Mouse (Mus musculus) neural tube, embryonic 12.5 days (tissue): ENCODE data around the gene Snx1. TPM values are rescaled to one million over a fixed set of nuclear protein-coding genes. Genes with fewer than 3 reads are reported as not detected.
A peak's percentile ranks its signal among the peaks of the same experiment; 100 is the strongest.

Source experiments
- ATAC-seq: fragments of 200-750 bp; cut with Nextera tagmentation; 2 replicates; pipeline ENCODE4 v1.8.0; 2017; ENCODE audit warnings: low read depth, mild to moderate bottlenecking, moderate TSS enrichment, moderate library complexity; ENCODE audit not compliant: low FRiP score
- H3K27ac ChIP-seq: fragments of 300-500 bp; sonication (generic); 2 replicates; pipeline ENCODE4 v1.5.1; 2016
- H3K27me3 ChIP-seq: fragments of 300-500 bp; sonication (generic); replicated peaks from 2 replicates; pipeline ENCODE4 v1.6.1; 2016; ENCODE audit warnings: mild to moderate bottlenecking
- H3K36me3 ChIP-seq: fragments of 300-500 bp; sonication (generic); 2 replicates; pipeline ENCODE4 v1.6.1; 2016; ENCODE audit warnings: mild to moderate bottlenecking
- H3K4me1 ChIP-seq: fragments of 300-500 bp; sonication (generic); 2 replicates; pipeline ENCODE4 v1.6.1; 2016
- H3K4me2 ChIP-seq: fragments of 300-500 bp; sonication (generic); replicated peaks from 2 replicates; pipeline ENCODE4 v1.6.1; 2016; ENCODE audit warnings: mild to moderate bottlenecking
- H3K4me3 ChIP-seq: fragments of 300-500 bp; sonication (generic); 2 replicates; pipeline ENCODE4 v1.5.1; 2016
- H3K9ac ChIP-seq: fragments of 300-500 bp; sonication (generic); 2 replicates; pipeline ENCODE4 v1.6.1; 2016; ENCODE audit warnings: mild to moderate bottlenecking
- H3K9me3 ChIP-seq: fragments of 300-500 bp; sonication (generic); 2 replicates; pipeline ENCODE4 v1.6.1; 2016; ENCODE audit warnings: mild to moderate bottlenecking
- WGBS: fragments of 180-500 bp; shearing (Covaris S2); methylation state at CpG from one replicate; pipeline ENCODE4 v1.1.7; 2016; 5-methylcytosine and 5-hydroxymethylcytosine counted together
- polyA plus RNA-seq: library from polyadenylated mRNA; unstranded; fragments of >200 nt; fragmentation: Nextera tagmentation; extraction: Ambion mirVana; gene quantifications from 2 replicates; pipeline ENCODE4 v1.2.1, GENCODE M21; 2016

Snx1 gene
- polyA plus RNA-seq, result 106 and 109 TPM in 2 replicates

DNA sequence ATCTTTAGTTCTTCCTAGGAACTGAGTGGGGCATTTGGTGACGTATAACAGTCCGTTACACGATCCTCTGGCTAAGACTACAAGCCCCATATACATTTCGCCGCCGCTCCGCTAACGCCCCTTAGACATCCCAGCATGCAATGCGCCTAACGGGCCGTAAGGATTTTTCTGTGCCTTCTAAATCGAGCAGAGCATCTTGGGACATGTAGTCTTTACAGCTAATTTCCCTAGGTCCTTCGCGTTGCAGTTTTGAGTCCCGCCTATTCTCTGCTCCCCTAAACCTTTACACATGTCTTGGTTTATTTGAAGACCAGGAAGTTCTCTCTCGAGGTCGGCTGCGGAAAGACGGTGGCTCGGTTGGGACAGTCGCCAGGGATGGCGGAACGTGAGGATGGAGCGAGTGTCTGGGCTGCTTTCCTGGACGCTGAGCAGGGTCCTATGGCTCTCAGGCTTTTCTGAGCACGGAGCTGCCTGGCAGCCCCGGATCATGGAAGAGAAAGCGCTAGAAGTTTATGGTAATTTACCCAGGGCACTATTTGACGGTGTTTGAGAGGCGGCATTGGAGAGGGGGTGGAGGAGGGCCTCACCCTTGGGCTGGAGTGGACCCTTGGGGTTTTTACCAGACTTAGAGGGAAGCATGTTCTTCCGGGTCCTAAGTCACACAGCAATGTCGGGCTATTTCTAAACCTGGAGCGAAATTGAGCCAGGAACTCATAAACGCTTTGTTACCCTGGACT is at the start of gene Snx1, which contains the start of gene Ciao2a:
Snx1 (minus strand) TSS at position 132 of the 737 bp plus-strand sequence.
Ciao2a (plus strand) TSS at position 156 of the 737 bp plus-strand sequence.
- H3K9ac ChIP-seq, result peak within 1 kb of the TSS; percentile 69
- no peaks in the 10 kb centered on the region for H3K27me3 ChIP-seq
- peaks cover 22% of the 10 kb centered on the region for H3K4me1 ChIP-seq
- peak; percentile 41 for ATAC-seq
- 1% methylated on average over 34 of the region's 34 CpGs for WGBS
- H3K36me3 ChIP-seq, result no peaks in the 10 kb centered on the region
- no peak within 1 kb of the TSS for H3K27ac ChIP-seq
- H3K9me3 ChIP-seq, result no peaks in the 10 kb centered on the region
- H3K4me3 ChIP-seq, result peak within 1 kb of the TSS; percentile 58
- H3K4me2 ChIP-seq, result peak within 1 kb of the TSS; percentile 85

DNA sequence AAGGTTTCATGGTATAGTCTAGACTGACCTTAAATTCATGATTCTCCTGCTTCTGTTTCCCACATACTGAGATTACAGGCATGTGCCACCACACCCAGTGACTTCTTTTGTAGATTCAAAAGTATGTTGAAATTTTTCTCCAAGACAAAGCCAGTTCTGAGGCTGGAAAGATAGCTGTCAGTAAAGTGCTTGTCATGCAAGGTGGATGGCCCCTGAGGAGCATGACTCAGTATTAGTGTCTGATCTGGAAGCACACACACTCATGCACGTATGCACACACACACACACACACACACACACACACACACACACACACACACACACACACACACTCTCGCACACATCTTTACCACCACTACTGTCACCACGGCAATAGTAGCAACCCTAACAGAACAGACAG is 48.6 kb upstream of the Snx1 start:
- WGBS, result 88% methylated on average over 3 of the region's 3 CpGs
- H3K4me1 ChIP-seq, result peaks cover 18% of the 10 kb centered on the region
- H3K9ac ChIP-seq, result no peak overlapping the region
- H3K27ac ChIP-seq, result no peak overlapping the region
- no peak for ATAC-seq
- no peak overlapping the region for H3K4me3 ChIP-seq
- no peaks in the 10 kb centered on the region for H3K36me3 ChIP-seq
- no peaks in the 10 kb centered on the region for H3K27me3 ChIP-seq
- no peak overlapping the region for H3K4me2 ChIP-seq
- H3K9me3 ChIP-seq, result no peaks in the 10 kb centered on the region

- Histone ChIP-seq H3K4me2 (no peak overlapping the region), H3K36me3 (no peaks in the 10 kb centered on the region), H3K9ac (no peak overlapping the region), H3K4me1 (peaks cover 18% of the 10 kb centered on the region), H3K27ac (no peak overlapping the region), H3K4me3 (no peak overlapping the region), H3K27me3 (no peaks in the 10 kb centered on the region), H3K9me3 (no peaks in the 10 kb centered on the region)
- WGBS, result 95% methylated on average over 5 of the region's 5 CpGs
- no peak for ATAC-seq
Observed at GRCm38 (mm10) chr9:66173316-66173855, 47.0 kb upstream of the Snx1 start.

GRCm38 (mm10) chr9:66171275-66171921 is 45.0 kb upstream of the Snx1 start:
- Histone ChIP-seq H3K27me3 (no peaks in the 10 kb centered on the region), H3K4me3 (no peak overlapping the region), H3K4me2 (no peak overlapping the region), H3K9ac (no peak overlapping the region), H3K27ac (no peak overlapping the region), H3K4me1 (peaks cover 18% of the 10 kb centered on the region), H3K36me3 (no peaks in the 10 kb centered on the region), H3K9me3 (no peaks in the 10 kb centered on the region)
- no peak for ATAC-seq
- 54% methylated on average over 12 of the region's 12 CpGs for WGBS

DNA sequence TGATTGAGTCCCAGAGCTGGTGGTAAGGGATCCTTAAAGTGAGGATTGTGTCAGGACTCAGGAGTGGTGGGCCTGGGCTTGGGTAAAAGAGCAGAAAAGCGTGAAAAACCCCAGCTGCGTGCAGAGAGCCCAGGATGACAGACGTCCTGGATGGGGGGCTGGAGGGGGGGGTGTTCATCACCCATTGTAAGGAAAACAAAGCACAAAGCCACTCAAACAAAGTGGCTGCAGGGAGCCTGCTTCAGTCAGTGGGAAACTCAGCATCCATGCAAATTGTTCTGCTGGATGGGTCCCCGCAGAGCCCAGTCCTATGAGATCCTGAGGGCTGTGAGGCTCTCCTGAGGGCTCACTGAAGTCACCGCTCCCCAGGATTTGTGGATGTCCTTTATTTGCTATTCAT is 44.1 kb upstream of the Snx1 start:
- Histone ChIP-seq H3K4me1 (peaks cover 18% of the 10 kb centered on the region), H3K4me2 (no peak overlapping the region), H3K36me3 (no peaks in the 10 kb centered on the region), H3K9me3 (no peaks in the 10 kb centered on the region), H3K9ac (no peak overlapping the region), H3K4me3 (no peak overlapping the region), H3K27me3 (no peaks in the 10 kb centered on the region), H3K27ac (no peak overlapping the region)
- peak; percentile 85 for ATAC-seq
- WGBS, result 5% methylated on average over 5 of the region's 5 CpGs

GRCm38 (mm10) chr9:66168233-66168632 is 41.8 kb upstream of the Snx1 start:
- WGBS, result 18% methylated on average over 1 of the region's 1 CpGs

GRCm38 (mm10) chr9:66167222-66167621 is 40.8 kb upstream of the Snx1 start:
- H3K4me1 ChIP-seq, result peaks cover 18% of the 10 kb centered on the region
- no peak for ATAC-seq
- no peaks in the 10 kb centered on the region for H3K27me3 ChIP-seq
- no peak overlapping the region for H3K9ac ChIP-seq
- no peaks in the 10 kb centered on the region for H3K9me3 ChIP-seq
- no peak overlapping the region for H3K4me2 ChIP-seq
- WGBS, result 88% methylated on average over 5 of the region's 5 CpGs
- H3K4me3 ChIP-seq, result no peak overlapping the region
- no peak overlapping the region for H3K27ac ChIP-seq
- no peaks in the 10 kb centered on the region for H3K36me3 ChIP-seq

More at GRCm38 (mm10) chr9:66168233-66168632, 41.8 kb upstream of the Snx1 start:
- Histone ChIP-seq H3K4me3 (no peak overlapping the region), H3K4me1 (peaks cover 18% of the 10 kb centered on the region), H3K9ac (no peak overlapping the region), H3K27me3 (no peaks in the 10 kb centered on the region), H3K27ac (no peak overlapping the region), H3K9me3 (no peaks in the 10 kb centered on the region), H3K36me3 (no peaks in the 10 kb centered on the region), H3K4me2 (no peak overlapping the region)
- ATAC-seq, result no peak

DNA sequence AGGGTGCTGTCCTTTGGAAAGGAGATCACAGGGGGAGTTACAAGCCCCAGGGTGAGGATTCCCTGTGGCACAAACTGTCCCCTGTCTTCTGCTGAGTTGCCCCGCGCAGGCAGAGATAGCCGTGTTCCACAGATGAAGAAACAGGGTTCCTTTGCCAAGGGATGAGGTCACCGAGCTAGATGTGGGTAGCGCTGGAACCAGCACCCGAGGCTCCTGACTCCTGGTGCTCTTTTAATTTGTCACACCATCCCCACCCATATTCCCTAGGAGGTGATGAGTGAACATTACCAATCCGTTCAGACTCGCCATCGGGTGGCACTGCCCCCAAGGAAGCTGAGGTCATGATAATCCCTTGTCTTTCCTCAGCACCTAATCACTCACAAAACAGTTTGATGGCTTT is 36.6 kb upstream of the Snx1 start:
- Histone ChIP-seq H3K27me3 (peaks cover 19% of the 10 kb centered on the region), H3K9me3 (no peaks in the 10 kb centered on the region), H3K4me3 (no peak overlapping the region), H3K27ac (no peak overlapping the region), H3K36me3 (no peaks in the 10 kb centered on the region), H3K4me2 (no peak overlapping the region), H3K4me1 (peaks cover 5% of the 10 kb centered on the region; the same call in 1 of the 2 replicates), H3K9ac (no peak overlapping the region)
- 87% methylated on average over 9 of the region's 9 CpGs for WGBS
- ATAC-seq, result no peak

DNA sequence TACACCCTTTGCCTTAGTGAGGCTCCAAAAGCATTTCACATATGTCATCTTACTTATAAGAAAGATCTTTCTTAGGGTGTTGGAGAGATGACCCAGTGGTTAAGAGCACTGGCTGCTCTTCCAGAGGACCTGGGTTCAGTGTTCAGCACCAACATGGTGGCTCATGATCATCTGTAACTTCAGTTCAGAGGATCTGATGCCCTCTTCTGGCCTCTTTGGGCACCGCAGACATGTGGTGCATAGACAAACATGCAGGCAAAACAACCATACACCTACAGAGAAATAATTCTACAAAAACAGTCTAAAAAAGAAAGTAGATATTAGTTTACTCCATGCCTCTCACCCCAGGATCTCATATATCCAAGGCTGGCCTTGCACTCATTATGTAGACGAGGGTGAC is 33.8 kb upstream of the Snx1 start:
- Histone ChIP-seq H3K27ac (no peak overlapping the region), H3K4me3 (no peak overlapping the region), H3K4me1 (peaks cover 7% of the 10 kb centered on the region; the same call in 1 of the 2 replicates), H3K4me2 (no peak overlapping the region), H3K9me3 (no peaks in the 10 kb centered on the region), H3K27me3 (peaks cover 26% of the 10 kb centered on the region), H3K36me3 (no peaks in the 10 kb centered on the region), H3K9ac (no peak overlapping the region)
- 98% methylated on average over 2 of the region's 2 CpGs for WGBS
- ATAC-seq, result no peak

GRCm38 (mm10) chr9:66158885-66159430 is 32.6 kb upstream of the Snx1 start:
- peaks cover 26% of the 10 kb centered on the region for H3K27me3 ChIP-seq
- peaks cover 7% of the 10 kb centered on the region; the same call in 1 of the 2 replicates for H3K4me1 ChIP-seq
- H3K4me3 ChIP-seq, result no peak overlapping the region
- 93% methylated on average over 6 of the region's 6 CpGs for WGBS
- no peak overlapping the region for H3K9ac ChIP-seq
- no peak overlapping the region for H3K27ac ChIP-seq
- H3K4me2 ChIP-seq, result no peak overlapping the region
- no peaks in the 10 kb centered on the region for H3K36me3 ChIP-seq
- H3K9me3 ChIP-seq, result no peaks in the 10 kb centered on the region
- no peak for ATAC-seq

GRCm38 (mm10) chr9:66157958-66158830 is 31.8 kb upstream of the Snx1 start, which contains the start of gene Dapk2:
Dapk2 (plus strand) TSS chr9:66158223.
- ATAC-seq, result peak; percentile 83
- H3K4me2 ChIP-seq, result peak within 1 kb of the TSS; percentile 66
- no peaks in the 10 kb centered on the region for H3K9me3 ChIP-seq
- no peak within 1 kb of the TSS for H3K9ac ChIP-seq
- peaks cover 7% of the 10 kb centered on the region; the same call in 1 of the 2 replicates for H3K4me1 ChIP-seq
- H3K36me3 ChIP-seq, result no peaks in the 10 kb centered on the region
- WGBS, result 2% methylated on average over 57 of the region's 58 CpGs
- H3K27ac ChIP-seq, result no peak within 1 kb of the TSS
- peaks cover 26% of the 10 kb centered on the region for H3K27me3 ChIP-seq
- peak within 1 kb of the TSS; percentile 36 for H3K4me3 ChIP-seq
